Mouse (Mus musculus) yolk sac, embryonic 10.5 days (tissue): ENCODE measurements around the gene Mta2.

Experiments used
- DNase-seq: peaks from one replicate; pipeline ENCODE4 v3.0.0-alpha.2; 2017; ENCODE audit warnings: low spot score

The Mta2 gene

GRCm38 (mm10) chr19:8992769-8993624, 51.3 kb downstream of the Mta2 start:
- DNase-seq, result peak; percentile 84

GRCm38 (mm10) chr19:8993625-8993912, 51.9 kb downstream of the Mta2 start:
- no peak for DNase-seq

- DNase-seq, result no peak
Measured at GRCm38 (mm10) chr19:8994813-8995607, 53.3 kb downstream of the Mta2 start.

- no peak for DNase-seq
Measured at GRCm38 (mm10) chr19:8996601-8997000, 54.9 kb downstream of the Mta2 start.

- peak; percentile 78 for DNase-seq
Measured at GRCm38 (mm10) chr19:8997546-8997945, 55.9 kb downstream of the Mta2 start.

GRCm38 (mm10) chr19:8998546-8998945, 56.9 kb downstream of the Mta2 start:
- no peak for DNase-seq

- DNase-seq, result no peak
Measured at GRCm38 (mm10) chr19:8999223-8999622, 57.5 kb downstream of the Mta2 start.
